Mouse (Mus musculus) hindbrain, embryonic 16.5 days (tissue): ENCODE measurements around the gene Mast2. TPM values are rescaled to one million over a fixed set of nuclear protein-coding genes. Genes with fewer than 3 reads are reported as not detected.

Source experiments
- polyA plus RNA-seq: library from polyadenylated mRNA; unstranded; fragments of >200 nt; fragmentation: Nextera tagmentation; extraction: Ambion mirVana; gene quantifications from 2 replicates; pipeline ENCODE4 v1.2.1, GENCODE M21; 2015

The Mast2 gene
- polyA plus RNA-seq, 1 experiment from 2014 or later: 32.2 TPM

Other genes starting within 250 kb of the Mast2 start
- gene Pik3r3, start 242.6 kb downstream of the Mast2 start, polyA plus RNA-seq: 47.4 and 57.2 TPM in 2 replicates
- gene Ipp, start 43.4 kb upstream of the Mast2 start, polyA plus RNA-seq: 12.9 and 13.0 TPM in 2 replicates
- 20.1 and 22.2 TPM in 2 replicates for gene Tmem69, start 91.8 kb upstream of the Mast2 start, polyA plus RNA-seq
- 12.1 and 14.6 TPM in 2 replicates for gene Gpbp1l1, start 93.5 kb upstream of the Mast2 start, polyA plus RNA-seq
- 4.0 and 5.6 TPM in 2 replicates for gene Ccdc17, start 132.5 kb upstream of the Mast2 start, polyA plus RNA-seq
- gene Nasp, start 163.8 kb upstream of the Mast2 start, polyA plus RNA-seq: 80.6 and 88.1 TPM in 2 replicates
- 763 and 799 TPM in 2 replicates for gene Akr1a1, start 187.5 kb upstream of the Mast2 start, polyA plus RNA-seq
- 466 and 468 TPM in 2 replicates for gene Prdx1, start 221.4 kb upstream of the Mast2 start, polyA plus RNA-seq
- 22.6 and 24.5 TPM in 2 replicates for gene Mmachc, start 244.2 kb upstream of the Mast2 start, polyA plus RNA-seq
- gene Ccdc163, start 244.3 kb upstream of the Mast2 start, polyA plus RNA-seq: 8.0 and 11.2 TPM in 2 replicates